In the genomic region with DNA sequence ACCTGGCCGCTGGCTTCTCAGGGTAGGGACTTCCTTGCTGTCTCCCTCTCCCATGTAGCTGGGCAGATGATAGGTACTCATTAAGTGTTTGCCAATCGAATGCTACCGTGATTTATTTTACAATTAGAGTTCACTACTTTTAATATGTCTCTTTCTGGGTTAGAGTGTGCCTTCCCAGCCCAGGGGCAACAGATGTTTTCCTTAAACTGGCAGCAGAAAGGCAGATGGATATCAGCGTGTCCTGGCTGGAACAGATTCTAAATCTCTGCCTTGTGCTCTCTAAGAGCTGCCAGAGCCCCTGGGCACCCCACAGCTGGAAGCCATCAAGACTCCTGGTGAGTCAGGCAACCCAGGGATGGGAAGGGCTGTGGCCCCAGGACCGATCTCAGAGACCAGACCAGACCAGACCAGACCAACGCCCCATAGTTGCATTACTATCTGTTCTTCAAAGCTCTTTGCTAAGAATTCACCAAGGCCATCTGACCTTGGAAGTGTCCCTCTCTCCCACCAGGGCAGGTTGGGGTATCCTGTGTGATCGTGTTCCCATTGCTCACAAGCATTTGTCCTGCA, we compare ENCODE assay signal across 11 mouse cellular contexts.
A peak's percentile ranks its signal among the peaks of the same experiment; 100 is the strongest.
DNase-seq lines count a peak whose midpoint lies in the region; ATAC-seq and TF ChIP-seq lines count a peak whose summit lies in the region.
"Had no signal": no experiment of that assay in that cellular context is flagged by ENCODE, and none has a peak within 500 bp of the region (broad histone marks: within the 10 kb centered on the region; RNA-seq: fewer than 3 reads in every experiment).

No protein-coding gene starts in this region.

- peaks cover 82% of the 10 kb centered on the region for H3K4me1 ChIP-seq in forebrain, embryonic 10.5 days
- no peaks in the 10 kb centered on the region; the same call in none of the 2 replicates for H3K4me1 ChIP-seq in forebrain, embryonic 14.5 days (ENCODE audit: control insufficient read depth, insufficient read depth, low read length)
- H3K4me1 ChIP-seq in limb, embryonic 10.5 days = peaks cover 93% of the 10 kb centered on the region
- H3K4me1 ChIP-seq in olfactory bulb, adult 2 months (ENCODE audit: control insufficient read depth, insufficient read depth, low read length) = peaks cover 41% of the 10 kb centered on the region

- ATAC-seq in forebrain, embryonic 14.5 days = no peak
- ATAC-seq: forebrain, postnatal 0 days; liver, postnatal 0 days had no signal

- WGBS in forebrain, embryonic 10.5 days = 64% methylated on average over 7 of the region's 7 CpGs
- 86% methylated on average over 7 of the region's 7 CpGs for WGBS in forebrain, embryonic 14.5 days
- 36% methylated on average over 7 of the region's 7 CpGs for WGBS in limb, embryonic 10.5 days
- WGBS in olfactory bulb, adult 2 months = 59% methylated on average over 7 of the region's 7 CpGs

- no peak overlapping the region for H3K4me3 ChIP-seq in forebrain, embryonic 10.5 days
- no peak overlapping the region for H3K4me3 ChIP-seq in forebrain, embryonic 14.5 days (ENCODE audit: low read depth, low read length)
- no peak overlapping the region for H3K4me3 ChIP-seq in limb, embryonic 10.5 days
- H3K4me3 ChIP-seq in olfactory bulb, adult 2 months (ENCODE audit: insufficient read depth, low read depth, low read length) = no peak overlapping the region

- H3K9ac ChIP-seq in forebrain, embryonic 14.5 days (ENCODE audit: low read length) = no peak overlapping the region
- H3K9ac ChIP-seq: forebrain, postnatal 0 days; liver, postnatal 0 days had no signal

- peaks cover 27% of the 10 kb centered on the region for H3K36me3 ChIP-seq in forebrain, embryonic 10.5 days (replicated peaks)
- peaks cover 5% of the 10 kb centered on the region; the same call in 1 of the 2 replicates for H3K36me3 ChIP-seq in forebrain, embryonic 14.5 days (ENCODE audit: control insufficient read depth, insufficient read depth, low read length)
- peaks cover 36% of the 10 kb centered on the region for H3K36me3 ChIP-seq in limb, embryonic 10.5 days

- H3K4me2 ChIP-seq in forebrain, embryonic 14.5 days (ENCODE audit: low read length) = no peak overlapping the region

- H3K9me3 ChIP-seq in forebrain, embryonic 10.5 days = no peaks in the 10 kb centered on the region
- H3K9me3 ChIP-seq in forebrain, embryonic 14.5 days (replicated peaks; ENCODE audit: control insufficient read depth, low read length) = no peaks in the 10 kb centered on the region
- H3K9me3 ChIP-seq in limb, embryonic 10.5 days (replicated peaks) = no peaks in the 10 kb centered on the region

- peak overlapping the region; percentile 48; the same call in 1 of the 2 replicates for H3K27ac ChIP-seq in forebrain, embryonic 10.5 days
- H3K27ac ChIP-seq in forebrain, embryonic 14.5 days (ENCODE audit: low read depth, low read length) = no peak overlapping the region
- H3K27ac ChIP-seq in limb, embryonic 10.5 days = peak overlapping the region; percentile 63
- H3K27ac ChIP-seq in olfactory bulb, adult 2 months (ENCODE audit: insufficient read depth, low read depth, low read length) = 0 out of 2 replicates have a peak overlapping the region, but pooled peaks have one; percentile 16

- no peaks in the 10 kb centered on the region for H3K27me3 ChIP-seq in forebrain, embryonic 10.5 days (ENCODE audit: poor library complexity, severe bottlenecking)
- no peaks in the 10 kb centered on the region for H3K27me3 ChIP-seq in forebrain, embryonic 14.5 days (replicated peaks; ENCODE audit: control insufficient read depth, insufficient read depth, low read length)
- H3K27me3 ChIP-seq in limb, embryonic 10.5 days (ENCODE audit: low read depth, poor library complexity, severe bottlenecking) = no peaks in the 10 kb centered on the region

- no peak for DNase-seq in forebrain, embryonic 10.5 days (ENCODE audit: extremely low spot score, low spot score)
- DNase-seq in forebrain, embryonic 14.5 days (ENCODE audit: low spot score) = no peak
- DNase-seq in urinary bladder, postnatal 14 days (ENCODE audit: low spot score) = peak; percentile 23
- DNase-seq in urinary bladder, postnatal 4 days (ENCODE audit: low spot score in 2 of 2) = no peak
- DNase-seq in limb, embryonic 10.5 days (ENCODE audit: low spot score) = peak; percentile 55
- DNase-seq in spleen, postnatal 36 days (ENCODE audit: low spot score in 2 of 2) = no peak
- DNase-seq in right cerebral cortex, postnatal 14 days = no peak
- DNase-seq: cerebellum, postnatal 25 days; forebrain, postnatal 0 days; liver, postnatal 0 days had no signal

- TF ChIP-seq POLR2A in olfactory bulb, adult 2 months (IDR thresholded peaks at IDR 0.05; ENCODE audit: insufficient read depth, low read depth, low read length) = no peak

- no peak for TF ChIP-seq CTCF in olfactory bulb, adult 2 months (IDR thresholded peaks at IDR 0.05; ENCODE audit: insufficient read depth, low read depth, low read length)

Comparison
In these comparisons a context has a peak if more than half of its experiments do, and no peak if none do; other contexts are left out.
1. DNase-seq: peak in urinary bladder, postnatal 14 days (single experiment) and limb, embryonic 10.5 days (single experiment); none in forebrain, embryonic 10.5 days (single experiment), forebrain, embryonic 14.5 days (single experiment), urinary bladder, postnatal 4 days (0 of 2), spleen, postnatal 36 days (0 of 2) and right cerebral cortex, postnatal 14 days (single experiment).